Mouse (Mus musculus): ENCODE results near the gene Gpr180.

GRCm38 (mm10) chr14:118088437-118089207, 48.3 kb upstream of the Gpr180 start:
- TF ChIP-seq CTCF (IDR thresholded peaks at IDR 0.05; ENCODE audit: low read depth, low read length), result no peak
- no peak for TF ChIP-seq POLR2A (IDR thresholded peaks at IDR 0.05; ENCODE audit: borderline replicate concordance, low read depth, low read length)

All from bone marrow macrophage, adult 2 months (primary cell).